In genomic region chr4:151073108-151073744, GRCm38 (mm10) we compare ENCODE assay signal across 9 mouse cellular contexts. TPM values are rescaled to one million over a fixed set of nuclear protein-coding genes. Genes with fewer than 3 reads are reported as not detected.
DNase-seq lines count a peak whose midpoint lies in the region; ATAC-seq and TF ChIP-seq lines count a peak whose summit lies in the region.
"Had no signal": no experiment of that assay in that cellular context is flagged by ENCODE, and none has a peak within 500 bp of the region (broad histone marks: within the 10 kb centered on the region; RNA-seq: fewer than 3 reads in every experiment).

No protein-coding gene starts in this region.

- no peaks in the 10 kb centered on the region for H3K4me1 ChIP-seq in forebrain, postnatal 0 days (ENCODE audit: insufficient read depth)
- H3K4me1 ChIP-seq in hindbrain, embryonic 14.5 days (replicated peaks; ENCODE audit: control insufficient read depth, insufficient read depth, low read length), result no peaks in the 10 kb centered on the region; the same call in 1 of the 2 replicates

- WGBS in forebrain, postnatal 0 days, result 52% methylated on average over 13 of the region's 13 CpGs
- WGBS in hindbrain, embryonic 14.5 days, result 55% methylated on average over 13 of the region's 13 CpGs

- no peak overlapping the region for H3K9ac ChIP-seq in forebrain, postnatal 0 days
- H3K9ac ChIP-seq in hindbrain, embryonic 14.5 days, result no peak overlapping the region

- H3K36me3 ChIP-seq in forebrain, postnatal 0 days (ENCODE audit: insufficient read depth), result peaks cover 95% of the 10 kb centered on the region
- peaks cover 100% of the 10 kb centered on the region for H3K36me3 ChIP-seq in hindbrain, embryonic 14.5 days (replicated peaks; ENCODE audit: control insufficient read depth, insufficient read depth)

- H3K27ac ChIP-seq in forebrain, postnatal 0 days (ENCODE audit: low read depth, low read length), result no peak overlapping the region
- H3K27ac ChIP-seq in hindbrain, embryonic 14.5 days, result no peak overlapping the region

- peak; percentile 72 for DNase-seq in R1 (ENCODE audit: low read depth, low spot score)
- peak; percentile 87 for DNase-seq in cerebellum, adult 18-20 months
- DNase-seq in forebrain, postnatal 0 days, result peak; percentile 87
- peak; percentile 82 for DNase-seq in hindbrain, embryonic 14.5 days (ENCODE audit: low spot score)
- DNase-seq in layer of hippocampus, postnatal 10 days (ENCODE audit: low spot score in 2 of 2), result peak; percentile 85 to 87
- peak; percentile 89 for DNase-seq in lung, postnatal 36 days
- DNase-seq in retina, postnatal 1 day, result peak; percentile 81
- DNase-seq in urinary bladder, postnatal 14 days (ENCODE audit: low spot score), result peak; percentile 77

- H3K9me3 ChIP-seq in forebrain, postnatal 0 days (ENCODE audit: low read length), result no peaks in the 10 kb centered on the region
- no peaks in the 10 kb centered on the region for H3K9me3 ChIP-seq in hindbrain, embryonic 14.5 days (ENCODE audit: control insufficient read depth, low read length)

- no peak overlapping the region for H3K4me2 ChIP-seq in forebrain, postnatal 0 days (ENCODE audit: low read depth)
- no peak overlapping the region for H3K4me2 ChIP-seq in hindbrain, embryonic 14.5 days (replicated peaks)

- peak; percentile 86 for ATAC-seq in forebrain, postnatal 0 days
- peak; percentile 65; the same call in 1 of the 2 replicates for ATAC-seq in hindbrain, embryonic 14.5 days (ENCODE audit: low FRiP score)

- no peak overlapping the region for H3K4me3 ChIP-seq in forebrain, postnatal 0 days (ENCODE audit: low read depth, low read length)
- H3K4me3 ChIP-seq in hindbrain, embryonic 14.5 days (replicated peaks; ENCODE audit: low read length), result no peak overlapping the region

- peak; percentile 90 for TF ChIP-seq CTCF in forebrain, postnatal 0 days (IDR thresholded peaks at IDR 0.05; ENCODE audit: low read depth)

- H3K27me3 ChIP-seq in forebrain, postnatal 0 days (ENCODE audit: insufficient read depth, low read length), result no peaks in the 10 kb centered on the region
- no peaks in the 10 kb centered on the region for H3K27me3 ChIP-seq in hindbrain, embryonic 14.5 days (ENCODE audit: control insufficient read depth, insufficient read depth, low read length)

RNA-seq across cellular contexts. Expression of gene Vamp3, which starts 15.5 kb away (rescaled TPM):
- total RNA-seq in forebrain, postnatal 0 days (2014; rRNA removed), result 37.9 and 47.1 TPM in 2 replicates
- polyA plus RNA-seq in forebrain, postnatal 0 days (2015; fragmentation: Nextera tagmentation; extraction: Ambion mirVana), result 39.2 and 48.8 TPM in 2 replicates
- polyA plus RNA-seq in hindbrain, embryonic 14.5 days (2014; fragmentation: Nextera tagmentation; extraction: Ambion mirVana), result 29.9 and 43.2 TPM in 2 replicates
- 10 to 100 TPM; 33.0 to 35.5 TPM for total RNA-seq in layer of hippocampus, postnatal 10 days (2021)

RNA-seq across cellular contexts. Expression of gene Gm13090, which starts 16.1 kb away (rescaled TPM):
- total RNA-seq in forebrain, postnatal 0 days (2014; rRNA removed), result not detected in 2 replicates
- not detected in 2 replicates for polyA plus RNA-seq in forebrain, postnatal 0 days (2015; fragmentation: Nextera tagmentation; extraction: Ambion mirVana)
- 0.30 and 0.36 TPM in 2 replicates for polyA plus RNA-seq in hindbrain, embryonic 14.5 days (2014; fragmentation: Nextera tagmentation; extraction: Ambion mirVana)
- total RNA-seq in layer of hippocampus, postnatal 10 days (2021), result not detected
- polyA plus RNA-seq: heart, embryonic 14.5 days had no signal

RNA-seq across cellular contexts. Expression of gene Per3, which starts 28.8 kb away (rescaled TPM):
- 3.3 and 6.9 TPM in 2 replicates for total RNA-seq in forebrain, postnatal 0 days (2014; rRNA removed)
- polyA plus RNA-seq in forebrain, postnatal 0 days (2015; fragmentation: Nextera tagmentation; extraction: Ambion mirVana), result 2.9 and 3.0 TPM in 2 replicates
- polyA plus RNA-seq in hindbrain, embryonic 14.5 days (2014; fragmentation: Nextera tagmentation; extraction: Ambion mirVana), result 3.9 and 5.1 TPM in 2 replicates
- total RNA-seq in layer of hippocampus, postnatal 10 days (2021), result 10 to 100 TPM; 13.2 to 15.2 TPM
